10 mouse cellular contexts compared by ENCODE assay signal in genomic region chr16:44238835-44239263, GRCm38 (mm10).
DNase-seq lines count a peak whose midpoint lies in the region; ATAC-seq and TF ChIP-seq lines count a peak whose summit lies in the region.
"Had no signal": no experiment of that assay in that cellular context is flagged by ENCODE, and none has a peak within 500 bp of the region (broad histone marks: within the 10 kb centered on the region; RNA-seq: fewer than 3 reads in every experiment).

No protein-coding gene starts in this region.

- H3K27ac ChIP-seq in gastrocnemius, adult 2 months: peak overlapping the region; percentile 96

- no peak for ATAC-seq in granulocyte monocyte progenitor cell, adult 5-6 weeks (replicated peaks; ENCODE audit: poor library complexity, severe bottlenecking)
- ATAC-seq in erythroblast, adult 5-6 weeks (replicated peaks; ENCODE audit: low FRiP score, poor library complexity, severe bottlenecking): no peak
- ATAC-seq in erythroid progenitor cell, adult 5-6 weeks (replicated peaks; ENCODE audit: low FRiP score, poor library complexity, severe bottlenecking): no peak
- ATAC-seq: hindbrain, embryonic 16.5 days had no signal

- no peak for TF ChIP-seq CTCF in gastrocnemius, adult 2 months (IDR thresholded peaks at IDR 0.05)

- intact Hi-C loops in heart, postnatal 14 days (cut with DNase I): no loop called here
- intact Hi-C loops in gastrocnemius, adult 2 months (cut with DNase I): loop anchor here (2.0 kb wide), 1 partner anchor 98 kb away; no protein-coding TSS in a partner anchor
- intact Hi-C loops in left cerebral cortex, postnatal 36 days (cut with DNase I): no loop called here

- H3K4me3 ChIP-seq in gastrocnemius, adult 2 months: no peak overlapping the region

- peak; percentile 27 to 47 for DNase-seq in heart, adult 18-20 months
- no peak for DNase-seq in heart, postnatal 14 days
- DNase-seq in NIH3T3 (ENCODE audit: low read depth): peak; percentile 15
- peak; percentile 89 for DNase-seq in gastrocnemius, adult 2 months
- DNase-seq in left cerebral cortex, postnatal 36 days (ENCODE audit: low spot score in 2 of 2): peak; percentile 33 to 49
- DNase-seq: thymus, adult 18-20 months had no signal

Comparison
In these comparisons a context has a peak if more than half of its experiments do, and no peak if none do; other contexts are left out.
1. DNase-seq: peak in heart, adult 18-20 months (2 of 2), NIH3T3 (single experiment), gastrocnemius, adult 2 months (single experiment) and left cerebral cortex, postnatal 36 days (2 of 2); none in heart, postnatal 14 days (0 of 2).